Mouse (Mus musculus) heart, embryonic 16.5 days (tissue): Measurements from ENCODE around the gene Anp32e. TPM values are rescaled to one million over a fixed set of nuclear protein-coding genes. Genes with fewer than 3 reads are reported as not detected.

Source experiments
- ATAC-seq: fragments of 200-750 bp; cut with Nextera tagmentation; replicated peaks from 2 replicates; pipeline ENCODE4 v1.8.0; 2017; ENCODE audit warnings: moderate number of reproducible peaks; ENCODE audit not compliant: insufficient read depth, low FRiP score; ENCODE audit errors: extremely low read depth
- H3K27ac ChIP-seq: fragments of 300-500 bp; sonication (generic); 2 replicates; pipeline ENCODE4 v1.5.1; 2014; ENCODE audit warnings: mild to moderate bottlenecking, low read length, control low read depth, moderate library complexity
- H3K27me3 ChIP-seq: fragments of 300-500 bp; sonication (generic); 2 replicates; pipeline ENCODE4 v1.6.1; 2014; ENCODE audit warnings: low read length, mixed read lengths; ENCODE audit not compliant: control insufficient read depth, insufficient read depth
- H3K36me3 ChIP-seq: fragments of 300-500 bp; sonication (generic); 2 replicates; pipeline ENCODE4 v1.6.1; 2014; ENCODE audit not compliant: control insufficient read depth, insufficient read depth
- H3K4me1 ChIP-seq: fragments of 300-500 bp; sonication (generic); 2 replicates; pipeline ENCODE4 v1.6.1; 2014; ENCODE audit warnings: low read length, mixed read lengths; ENCODE audit not compliant: control insufficient read depth, insufficient read depth
- H3K4me2 ChIP-seq: fragments of 300-500 bp; sonication (generic); 2 replicates; pipeline ENCODE4 v1.6.1; 2014; ENCODE audit warnings: low read depth, mild to moderate bottlenecking, control low read depth, low read length
- H3K4me3 ChIP-seq: fragments of 300-500 bp; sonication (generic); 2 replicates; pipeline ENCODE4 v1.5.1; 2014; ENCODE audit warnings: mild to moderate bottlenecking, control low read depth, low read length
- H3K9ac ChIP-seq: fragments of 300-500 bp; sonication (generic); 2 replicates; pipeline ENCODE4 v1.6.1; 2014; ENCODE audit warnings: low read length, control low read depth
- H3K9me3 ChIP-seq: fragments of 300-500 bp; sonication (generic); replicated peaks from 2 replicates; pipeline ENCODE4 v1.6.1; 2016; ENCODE audit warnings: low read length; ENCODE audit not compliant: control insufficient read depth
- WGBS: fragments of 180-500 bp; shearing (Covaris S2); extraction: QIAGEN DNeasy Blood & Tissue Kit; methylation state at CpG from one replicate; pipeline ENCODE4 v1.1.7; 2014; 5-methylcytosine and 5-hydroxymethylcytosine counted together
- polyA plus RNA-seq: library from polyadenylated mRNA; unstranded; fragments of >200 nt; fragmentation: Nextera tagmentation; extraction: Ambion mirVana; gene quantifications from 2 replicates; pipeline ENCODE4 v1.2.1, GENCODE M21; 2015

The Anp32e gene
- polyA plus RNA-seq, 1 experiment from 2014 or later = 233 TPM

DNA sequence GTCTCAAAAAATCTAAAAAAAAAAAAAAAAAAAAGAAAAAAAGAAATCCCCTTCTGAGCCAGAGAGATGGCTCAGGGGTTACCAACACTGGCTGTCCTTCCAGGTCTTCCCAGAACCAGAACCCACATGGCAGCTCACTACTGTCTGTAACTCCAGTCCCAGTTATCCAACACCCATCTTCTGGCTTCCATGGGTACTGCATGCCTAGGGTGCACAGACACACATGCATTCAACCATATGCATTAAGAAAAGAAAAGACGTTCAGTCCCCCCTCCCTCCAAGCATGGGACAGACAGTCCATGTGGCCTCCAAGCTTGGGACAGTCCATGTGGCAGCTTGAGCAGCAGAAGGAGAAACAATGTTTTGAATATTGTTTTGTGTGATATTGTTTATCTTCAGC lies 3.1 kb downstream of the Anp32e start:
- no peaks in the 10 kb centered on the region for H3K9me3 ChIP-seq
- no peak for ATAC-seq
- 63% methylated on average over 1 of the region's 1 CpGs for WGBS
- peaks cover 25% of the 10 kb centered on the region for H3K36me3 ChIP-seq
- H3K27me3 ChIP-seq = no peaks in the 10 kb centered on the region
- peaks cover 13% of the 10 kb centered on the region for H3K4me1 ChIP-seq
- H3K9ac ChIP-seq = no peak overlapping the region
- no peak overlapping the region; the same call in 1 of the 2 replicates for H3K27ac ChIP-seq
- no peak overlapping the region for H3K4me3 ChIP-seq
- no peak overlapping the region for H3K4me2 ChIP-seq

DNA sequence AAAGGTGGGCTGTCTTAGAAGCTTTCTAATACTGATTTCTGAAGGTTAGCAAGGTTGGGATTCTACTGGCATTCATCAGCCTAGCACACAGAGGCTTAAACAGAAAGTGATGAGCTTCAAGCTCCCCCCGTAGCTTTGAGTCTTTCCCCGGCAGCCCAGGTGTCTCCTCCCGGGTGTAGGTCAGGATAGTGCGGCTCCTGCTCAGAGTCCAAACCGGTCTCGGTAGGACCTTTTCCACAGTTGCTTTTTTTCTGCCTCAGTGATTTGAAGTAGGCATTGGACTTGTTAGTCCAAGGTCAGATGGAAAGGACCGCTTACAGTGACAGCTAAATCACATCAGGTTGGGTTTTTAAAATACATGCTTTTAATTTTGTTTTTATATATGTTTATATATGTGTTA lies 3.5 kb downstream of the Anp32e start:
- Histone ChIP-seq H3K27me3 (no peaks in the 10 kb centered on the region), H3K27ac (no peak overlapping the region; the same call in 1 of the 2 replicates), H3K9ac (no peak overlapping the region), H3K4me1 (peaks cover 13% of the 10 kb centered on the region), H3K4me3 (no peak overlapping the region), H3K4me2 (no peak overlapping the region), H3K36me3 (peaks cover 29% of the 10 kb centered on the region), H3K9me3 (no peaks in the 10 kb centered on the region)
- WGBS = 85% methylated on average over 7 of the region's 7 CpGs
- no peak for ATAC-seq

DNA sequence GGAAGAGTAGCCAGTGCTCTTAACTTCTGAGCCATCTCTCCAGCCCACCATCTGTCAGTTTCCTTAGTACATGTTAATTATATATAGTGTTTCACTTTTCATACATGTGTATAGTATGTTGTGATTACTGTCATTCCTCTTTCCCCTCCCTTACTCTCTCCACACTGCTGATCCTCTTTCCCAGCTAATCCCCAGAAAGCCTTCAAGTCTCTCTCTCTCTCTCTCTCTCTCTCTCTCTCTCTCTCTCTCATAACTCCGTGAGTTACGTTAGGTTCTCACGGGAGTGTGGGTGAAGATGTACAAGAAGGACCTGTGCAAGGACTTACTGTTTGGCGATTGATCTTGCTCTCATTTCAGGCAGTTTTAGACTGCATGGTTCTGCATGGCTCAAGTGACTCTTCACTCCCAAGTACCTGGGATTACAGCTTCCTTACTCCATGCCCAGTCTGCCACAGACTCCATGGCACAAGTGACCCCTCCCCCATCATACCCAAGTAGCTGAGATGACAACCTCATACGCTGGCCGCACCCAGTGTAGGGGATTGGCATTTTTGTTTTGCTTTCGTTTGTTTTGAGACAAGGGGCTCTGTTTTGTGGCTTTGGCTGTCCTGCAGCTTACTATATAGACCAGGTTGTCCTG lies 4.2 kb downstream of the Anp32e start:
- WGBS = 89% methylated on average over 7 of the region's 7 CpGs

DNA sequence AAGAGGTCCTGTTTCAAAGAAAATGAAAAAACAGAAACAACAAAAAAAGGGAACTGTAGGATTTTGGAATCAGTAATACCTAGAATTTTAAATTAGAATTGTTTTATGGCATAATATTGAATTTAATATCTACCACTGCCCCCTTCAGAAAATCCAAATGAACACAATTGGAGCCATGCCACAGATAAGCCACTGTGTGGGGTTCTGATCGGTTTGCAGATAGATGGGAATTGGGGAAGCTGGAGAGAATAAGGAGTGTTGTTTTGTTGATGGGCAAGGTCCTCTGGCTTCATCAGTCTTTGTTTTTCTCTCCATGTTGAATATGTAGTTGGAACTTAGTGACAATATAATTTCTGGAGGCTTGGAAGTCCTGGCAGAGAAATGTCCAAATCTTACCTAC lies 5.4 kb downstream of the Anp32e start:
- no peak overlapping the region for H3K9ac ChIP-seq
- WGBS = 94% methylated on average over 1 of the region's 1 CpGs
- H3K36me3 ChIP-seq = peaks cover 48% of the 10 kb centered on the region
- peaks cover 13% of the 10 kb centered on the region for H3K4me1 ChIP-seq
- H3K27ac ChIP-seq = no peak overlapping the region
- H3K4me3 ChIP-seq = no peak overlapping the region
- no peaks in the 10 kb centered on the region for H3K9me3 ChIP-seq
- no peak overlapping the region for H3K4me2 ChIP-seq
- no peaks in the 10 kb centered on the region for H3K27me3 ChIP-seq
- ATAC-seq = no peak

More for the DNA sequence above, 4.2 kb downstream of the Anp32e start:
- Histone ChIP-seq H3K36me3 (peaks cover 35% of the 10 kb centered on the region), H3K4me1 (peaks cover 13% of the 10 kb centered on the region), H3K27ac (no peak overlapping the region), H3K27me3 (no peaks in the 10 kb centered on the region), H3K4me3 (no peak overlapping the region), H3K9me3 (no peaks in the 10 kb centered on the region), H3K9ac (no peak overlapping the region), H3K4me2 (no peak overlapping the region)
- ATAC-seq = no peak

DNA sequence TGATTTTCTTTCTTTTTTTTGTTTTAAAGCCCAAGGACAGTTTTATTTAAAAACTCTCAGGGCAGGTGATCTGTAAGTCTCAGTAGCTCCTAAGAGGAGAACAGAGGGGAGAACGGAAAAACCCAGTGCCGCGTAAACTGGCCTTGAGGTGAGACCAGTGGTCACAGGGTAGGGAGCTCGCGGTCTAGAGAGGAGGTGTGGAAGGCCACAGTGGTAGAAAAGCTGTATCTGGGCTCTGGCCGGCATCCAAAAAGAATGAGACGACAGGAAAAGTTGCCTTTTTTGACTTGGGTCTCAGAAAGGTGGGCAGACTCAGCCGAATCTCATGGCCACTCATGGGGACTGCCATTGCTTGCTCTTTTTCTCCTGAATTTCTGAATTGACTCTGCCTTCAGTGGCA lies 9.2 kb downstream of the Anp32e start:
- Histone ChIP-seq H3K36me3 (peaks cover 72% of the 10 kb centered on the region), H3K27me3 (no peaks in the 10 kb centered on the region), H3K4me2 (no peak overlapping the region), H3K4me3 (no peak overlapping the region), H3K9me3 (no peaks in the 10 kb centered on the region), H3K27ac (no peak overlapping the region), H3K9ac (no peak overlapping the region), H3K4me1 (no peaks in the 10 kb centered on the region)
- WGBS = 92% methylated on average over 8 of the region's 8 CpGs
- no peak for ATAC-seq

GRCm38 (mm10) chr3:95938835-95939234 lies 9.8 kb downstream of the Anp32e start:
- no peak overlapping the region for H3K4me3 ChIP-seq
- no peaks in the 10 kb centered on the region for H3K27me3 ChIP-seq
- H3K36me3 ChIP-seq = peaks cover 72% of the 10 kb centered on the region
- H3K9me3 ChIP-seq = no peaks in the 10 kb centered on the region
- H3K4me2 ChIP-seq = no peak overlapping the region
- WGBS = 97% methylated on average over 15 of the region's 15 CpGs
- no peak overlapping the region for H3K9ac ChIP-seq
- H3K4me1 ChIP-seq = no peaks in the 10 kb centered on the region
- no peak for ATAC-seq
- H3K27ac ChIP-seq = no peak overlapping the region

GRCm38 (mm10) chr3:95942749-95943148 lies 13.7 kb downstream of the Anp32e start:
- WGBS = 81% methylated on average over 6 of the region's 6 CpGs
- Histone ChIP-seq H3K4me1 (no peaks in the 10 kb centered on the region), H3K27me3 (no peaks in the 10 kb centered on the region), H3K36me3 (peaks cover 63% of the 10 kb centered on the region), H3K9ac (no peak overlapping the region), H3K27ac (no peak overlapping the region), H3K4me2 (no peak overlapping the region), H3K4me3 (no peak overlapping the region), H3K9me3 (no peaks in the 10 kb centered on the region)
- no peak for ATAC-seq

DNA sequence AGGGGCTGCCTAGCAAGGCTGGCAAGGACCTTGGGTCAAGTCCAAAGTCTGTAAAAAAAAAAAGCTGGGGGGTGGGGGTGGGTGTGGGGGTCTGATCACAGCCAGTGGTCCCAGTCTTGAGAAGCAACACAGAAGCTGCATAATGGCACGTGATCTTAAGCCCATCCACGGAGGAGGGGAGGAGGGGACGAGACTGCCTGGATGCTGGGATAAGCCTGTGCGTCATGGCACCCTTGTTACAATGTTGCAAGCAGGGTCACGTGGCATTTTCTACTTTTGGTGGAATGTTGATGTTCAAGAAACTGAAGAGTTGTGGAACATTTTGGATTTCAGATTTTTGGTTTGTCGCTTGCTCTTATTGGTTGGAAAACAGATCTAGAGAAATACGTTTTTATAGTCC lies 14.2 kb downstream of the Anp32e start:
- Histone ChIP-seq H3K4me1 (no peaks in the 10 kb centered on the region), H3K9ac (no peak overlapping the region), H3K9me3 (no peaks in the 10 kb centered on the region), H3K27ac (no peak overlapping the region), H3K36me3 (peaks cover 58% of the 10 kb centered on the region), H3K27me3 (no peaks in the 10 kb centered on the region), H3K4me2 (no peak overlapping the region), H3K4me3 (no peak overlapping the region)
- ATAC-seq = no peak
- 98% methylated on average over 7 of the region's 7 CpGs for WGBS

GRCm38 (mm10) chr3:95944742-95945141 lies 15.7 kb downstream of the Anp32e start:
- Histone ChIP-seq H3K36me3 (peaks cover 49% of the 10 kb centered on the region), H3K27ac (no peak overlapping the region), H3K27me3 (no peaks in the 10 kb centered on the region), H3K9me3 (no peaks in the 10 kb centered on the region), H3K4me3 (no peak overlapping the region), H3K4me2 (no peak overlapping the region), H3K9ac (no peak overlapping the region), H3K4me1 (no peaks in the 10 kb centered on the region)
- 87% methylated on average over 8 of the region's 8 CpGs for whole genome bisulfite sequencing
- no peak for ATAC-seq
